Mouse (Mus musculus): Measurements from ENCODE around the gene Mrpl52. TPM values are rescaled to one million over a fixed set of nuclear protein-coding genes. Genes with fewer than 3 reads are reported as not detected.

The Mrpl52 gene
- total and polyA plus RNA-seq, 3 experiments: 115 to 168 (median 129) TPM

- peak overlapping the region; percentile 88 for H3K9ac ChIP-seq (ENCODE audit: low read depth, low read length)
- H3K27me3 ChIP-seq (ENCODE audit: control insufficient read depth, insufficient read depth, low read length): no peaks in the 10 kb centered on the region
- no peak for DNase-seq
- intact Hi-C loops (cut with DNase I): loop anchor here (5.0 kb wide), 1 partner anchor 54 kb away; the partner anchor contains the start of gene Prmt5
- TF ChIP-seq EP300 (IDR thresholded peaks at IDR 0.05; ENCODE audit: insufficient read depth, low read depth, low read length) (no peak), POLR2A (IDR thresholded peaks at IDR 0.05; ENCODE audit: insufficient read depth, low read depth, low read length) (no peak), CTCF (IDR thresholded peaks at IDR 0.05) (no peak)
- H3K36me3 ChIP-seq (ENCODE audit: control insufficient read depth, insufficient read depth, low read length): no peaks in the 10 kb centered on the region; the same call in none of the 2 replicates
- H3K79me2 ChIP-seq (replicated peaks; ENCODE audit: control insufficient read depth, insufficient read depth, low read length): no peaks in the 10 kb centered on the region
- 14% methylated on average over 12 of the region's 12 CpGs for WGBS
- H3K4me1 ChIP-seq (ENCODE audit: control insufficient read depth, insufficient read depth, low read length): peaks cover 1% of the 10 kb centered on the region
- H3K27ac ChIP-seq: peak overlapping the region; percentile 87
- H3K4me3 ChIP-seq: peak overlapping the region; percentile 93
These were observed 36.6 kb downstream of the Mrpl52 start for GRCm38 (mm10) chr14:54463108-54463958.

GRCm38 (mm10) chr14:54463959-54464292, 37.2 kb downstream of the Mrpl52 start, which contains the start of gene Lrp10:
Lrp10 (plus strand) TSS chr14:54464137.
- under 1% methylated on average over 35 of the region's 35 CpGs for WGBS
- Histone ChIP-seq H3K27ac (peak within 1 kb of the TSS; percentile 87), H3K4me1 (ENCODE audit: control insufficient read depth, insufficient read depth, low read length) (peaks cover 1% of the 10 kb centered on the region), H3K27me3 (ENCODE audit: control insufficient read depth, insufficient read depth, low read length) (no peaks in the 10 kb centered on the region), H3K4me3 (peak within 1 kb of the TSS; percentile 93), H3K36me3 (ENCODE audit: control insufficient read depth, insufficient read depth, low read length) (no peaks in the 10 kb centered on the region; the same call in none of the 2 replicates), H3K9ac (ENCODE audit: low read depth, low read length) (peak within 1 kb of the TSS; percentile 88), H3K79me2 (replicated peaks; ENCODE audit: control insufficient read depth, insufficient read depth, low read length) (no peaks in the 10 kb centered on the region)
- intact Hi-C loops (cut with DNase I): loop anchor here (5.0 kb wide), 1 partner anchor 53 kb away; the partner anchor contains the start of gene Prmt5
- DNase-seq: peak; percentile 94
- 0 out of 2 replicates have a peak, but pooled peaks have one; percentile 30 for TF ChIP-seq EP300 (IDR thresholded peaks at IDR 0.05; ENCODE audit: insufficient read depth, low read depth, low read length)
- TF ChIP-seq POLR2A (IDR thresholded peaks at IDR 0.05; ENCODE audit: insufficient read depth, low read depth, low read length): peak; percentile 78
- TF ChIP-seq CTCF (IDR thresholded peaks at IDR 0.05): no peak

GRCm38 (mm10) chr14:54464293-54465005, 37.7 kb downstream of the Mrpl52 start:
- H3K27ac ChIP-seq: peak overlapping the region; percentile 87
- H3K27me3 ChIP-seq (ENCODE audit: control insufficient read depth, insufficient read depth, low read length): no peaks in the 10 kb centered on the region
- peak overlapping the region; percentile 88 for H3K9ac ChIP-seq (ENCODE audit: low read depth, low read length)
- intact Hi-C loops (cut with DNase I): loop anchor here (5.0 kb wide), 1 partner anchor 53 kb away; the partner anchor contains the start of gene Prmt5
- 0 out of 2 replicates have a peak, but pooled peaks have one; percentile 16 for TF ChIP-seq EP300 (IDR thresholded peaks at IDR 0.05; ENCODE audit: insufficient read depth, low read depth, low read length)
- TF ChIP-seq POLR2A (IDR thresholded peaks at IDR 0.05; ENCODE audit: insufficient read depth, low read depth, low read length): 0 out of 2 replicates have a peak, but pooled peaks have one; percentile 12
- peak; percentile 82 for TF ChIP-seq CTCF (IDR thresholded peaks at IDR 0.05)
- WGBS: under 1% methylated on average over 56 of the region's 57 CpGs
- peak overlapping the region; percentile 93 for H3K4me3 ChIP-seq
- peaks cover 1% of the 10 kb centered on the region for H3K4me1 ChIP-seq (ENCODE audit: control insufficient read depth, insufficient read depth, low read length)
- H3K79me2 ChIP-seq (replicated peaks; ENCODE audit: control insufficient read depth, insufficient read depth, low read length): no peaks in the 10 kb centered on the region
- H3K36me3 ChIP-seq (ENCODE audit: control insufficient read depth, insufficient read depth, low read length): no peaks in the 10 kb centered on the region; the same call in none of the 2 replicates
- DNase-seq: peak; percentile 71 to 77

GRCm38 (mm10) chr14:54471467-54471866, 44.8 kb downstream of the Mrpl52 start:
- TF ChIP-seq POLR2A (IDR thresholded peaks at IDR 0.05; ENCODE audit: insufficient read depth, low read depth, low read length) (0 out of 2 replicates have a peak, but pooled peaks have one; percentile 14), EP300 (IDR thresholded peaks at IDR 0.05; ENCODE audit: insufficient read depth, low read depth, low read length) (no peak)
- H3K79me2 ChIP-seq (replicated peaks; ENCODE audit: control insufficient read depth, insufficient read depth, low read length): no peaks in the 10 kb centered on the region
- peaks cover 2% of the 10 kb centered on the region for H3K27me3 ChIP-seq (ENCODE audit: control insufficient read depth, insufficient read depth, low read length)
- H3K36me3 ChIP-seq (ENCODE audit: control insufficient read depth, insufficient read depth, low read length): no peaks in the 10 kb centered on the region
- intact Hi-C loops (cut with DNase I): no loop called here
- no peak overlapping the region for H3K9ac ChIP-seq (ENCODE audit: low read depth, low read length)
- WGBS: 97% methylated on average over 2 of the region's 2 CpGs
- no peak overlapping the region for H3K27ac ChIP-seq
- peaks cover 2% of the 10 kb centered on the region; the same call in 1 of the 2 replicates for H3K4me1 ChIP-seq (ENCODE audit: control insufficient read depth, insufficient read depth, low read length)
- no peak for DNase-seq
- H3K4me3 ChIP-seq: no peak overlapping the region

- peaks cover 2% of the 10 kb centered on the region for H3K27me3 ChIP-seq (ENCODE audit: control insufficient read depth, insufficient read depth, low read length)
- TF ChIP-seq POLR2A (IDR thresholded peaks at IDR 0.05; ENCODE audit: insufficient read depth, low read depth, low read length) (no peak), EP300 (IDR thresholded peaks at IDR 0.05; ENCODE audit: insufficient read depth, low read depth, low read length) (no peak), CTCF (IDR thresholded peaks at IDR 0.05) (no peak)
- no peak overlapping the region for H3K27ac ChIP-seq
- no peaks in the 10 kb centered on the region for H3K79me2 ChIP-seq (replicated peaks; ENCODE audit: control insufficient read depth, insufficient read depth, low read length)
- DNase-seq: no peak
- H3K9ac ChIP-seq (ENCODE audit: low read depth, low read length): no peak overlapping the region
- peaks cover 2% of the 10 kb centered on the region; the same call in 1 of the 2 replicates for H3K4me1 ChIP-seq (ENCODE audit: control insufficient read depth, insufficient read depth, low read length)
- WGBS: 41% methylated on average over 5 of the region's 5 CpGs
- no peaks in the 10 kb centered on the region for H3K36me3 ChIP-seq (ENCODE audit: control insufficient read depth, insufficient read depth, low read length)
- intact Hi-C loops (cut with DNase I): no loop called here
- H3K4me3 ChIP-seq: no peak overlapping the region
These were observed 46.0 kb downstream of the Mrpl52 start for GRCm38 (mm10) chr14:54472671-54473070.

Measured in heart, adult 2 months (tissue).